Mouse (Mus musculus) hindbrain, embryonic 10.5 days (tissue): Measurements from ENCODE around the gene Per1. TPM values are rescaled to one million over a fixed set of nuclear protein-coding genes. Genes with fewer than 3 reads are reported as not detected.
"Not testable (repeated sequence)": the region's sequence is repeated elsewhere in the genome, so short reads cannot be mapped to it uniquely, and the experiment has no call there.

Experiments
- DNase-seq: peaks from one replicate; pipeline ENCODE4 v3.0.0-alpha.2; 2017; ENCODE audit warnings: low spot score
- H3K27ac ChIP-seq: fragments of 300-500 bp; sonication (generic); 2 replicates; pipeline ENCODE4 v1.5.1; 2016; ENCODE audit warnings: mild to moderate bottlenecking, moderate library complexity
- H3K27me3 ChIP-seq: fragments of 300-500 bp; sonication (generic); 2 replicates; pipeline ENCODE4 v1.6.1; 2016; ENCODE audit warnings: mild to moderate bottlenecking; ENCODE audit not compliant: poor library complexity, insufficient read depth, severe bottlenecking
- H3K36me3 ChIP-seq: fragments of 300-500 bp; sonication (generic); 2 replicates; pipeline ENCODE4 v1.6.1; 2016; ENCODE audit warnings: mild to moderate bottlenecking, moderate library complexity
- H3K4me1 ChIP-seq: fragments of 300-500 bp; sonication (generic); replicated peaks from 2 replicates; pipeline ENCODE4 v1.6.1; 2016; ENCODE audit warnings: mild to moderate bottlenecking
- H3K4me3 ChIP-seq: fragments of 300-500 bp; sonication (generic); 2 replicates; pipeline ENCODE4 v1.5.1; 2016; ENCODE audit warnings: mild to moderate bottlenecking, moderate library complexity
- H3K9me3 ChIP-seq: fragments of 300-500 bp; sonication (generic); 2 replicates; pipeline ENCODE4 v1.6.1; 2016; ENCODE audit warnings: mild to moderate bottlenecking, moderate library complexity
- WGBS: fragments of 180-500 bp; shearing (Covaris S2); methylation state at CpG from one replicate; pipeline ENCODE4 v1.1.7; 2016; 5-methylcytosine and 5-hydroxymethylcytosine counted together
- polyA plus RNA-seq: library from polyadenylated mRNA; unstranded; fragments of >200 nt; fragmentation: Nextera tagmentation; extraction: Ambion mirVana; gene quantifications from 2 replicates; pipeline ENCODE4 v1.2.1, GENCODE M21; 2016

Per1 gene
- polyA plus RNA-seq, 1 experiment from 2014 or later: 9.8 TPM

DNA sequence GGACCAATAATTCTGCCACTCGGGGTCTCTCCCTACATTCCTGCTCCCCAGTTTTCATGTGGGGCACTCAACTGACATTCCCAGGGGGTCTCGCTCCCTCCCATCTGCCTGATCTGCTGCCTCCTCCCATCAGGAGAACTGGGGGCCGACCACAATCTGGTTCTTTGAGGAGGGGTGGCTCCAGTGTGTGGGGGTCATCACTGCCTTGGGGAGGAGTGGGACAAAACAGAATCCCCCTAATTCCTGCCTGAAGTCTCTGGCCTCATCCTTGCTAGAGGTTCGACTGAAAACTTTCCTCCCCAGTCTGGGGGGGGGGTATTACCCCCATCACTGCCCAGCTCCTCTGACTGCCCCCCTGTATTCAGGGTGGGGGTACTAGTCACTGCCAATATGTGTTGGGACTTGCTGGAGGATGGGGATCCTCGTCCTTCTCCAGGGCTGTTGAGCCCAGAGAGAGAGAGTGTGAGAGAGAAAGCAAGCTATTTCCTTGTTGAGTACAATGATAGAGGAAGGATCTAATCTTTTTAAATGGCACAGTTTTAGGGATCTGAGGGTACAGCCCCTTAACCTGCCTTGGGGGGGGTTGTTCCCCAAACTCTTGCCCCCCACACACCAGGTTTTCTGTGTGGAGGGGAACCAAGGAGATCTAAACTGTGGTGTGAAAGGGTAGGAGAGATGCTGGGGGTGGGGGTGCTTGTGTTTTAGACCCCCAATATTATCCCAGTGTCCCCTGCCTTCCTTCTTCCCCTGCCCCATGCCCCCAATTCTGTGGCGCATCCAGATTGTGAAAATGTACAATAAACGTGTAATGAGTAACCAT lies 3.2 kb upstream of the Per1 start:
- Histone ChIP-seq H3K27ac (no peak overlapping the region), H3K4me1 (peaks cover 70% of the 10 kb centered on the region), H3K36me3 (peaks cover 33% of the 10 kb centered on the region), H3K27me3 (no peaks in the 10 kb centered on the region), H3K9me3 (no peaks in the 10 kb centered on the region), H3K4me3 (no peak overlapping the region)
- no peak for DNase-seq
- 64% methylated on average over 7 of the region's 7 CpGs for WGBS

DNA sequence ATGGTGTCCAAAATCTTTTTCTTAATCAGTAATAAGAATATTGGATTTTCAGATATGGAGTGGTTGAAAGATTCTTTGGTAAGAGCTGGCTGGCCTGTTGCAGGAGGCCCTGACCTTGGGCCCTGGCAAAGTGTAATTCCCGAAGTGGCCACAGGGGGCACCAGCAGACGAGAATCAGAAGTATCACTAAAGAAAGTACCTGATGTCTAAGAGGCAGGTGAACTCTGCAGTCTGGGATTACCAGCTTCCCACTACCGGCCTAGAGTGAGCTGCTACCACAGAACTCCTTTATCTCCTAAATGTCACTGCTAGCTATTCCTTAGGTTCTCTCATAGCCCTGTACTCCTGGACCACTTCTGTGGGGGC lies 2.6 kb upstream of the Per1 start:
- no peaks in the 10 kb centered on the region for H3K27me3 ChIP-seq
- H3K36me3 ChIP-seq: peaks cover 33% of the 10 kb centered on the region
- H3K9me3 ChIP-seq: no peaks in the 10 kb centered on the region
- peak; percentile 86 for DNase-seq
- H3K27ac ChIP-seq: no peak overlapping the region
- H3K4me3 ChIP-seq: no peak overlapping the region
- peaks cover 71% of the 10 kb centered on the region for H3K4me1 ChIP-seq
- 8% methylated on average over 3 of the region's 3 CpGs for WGBS

DNA sequence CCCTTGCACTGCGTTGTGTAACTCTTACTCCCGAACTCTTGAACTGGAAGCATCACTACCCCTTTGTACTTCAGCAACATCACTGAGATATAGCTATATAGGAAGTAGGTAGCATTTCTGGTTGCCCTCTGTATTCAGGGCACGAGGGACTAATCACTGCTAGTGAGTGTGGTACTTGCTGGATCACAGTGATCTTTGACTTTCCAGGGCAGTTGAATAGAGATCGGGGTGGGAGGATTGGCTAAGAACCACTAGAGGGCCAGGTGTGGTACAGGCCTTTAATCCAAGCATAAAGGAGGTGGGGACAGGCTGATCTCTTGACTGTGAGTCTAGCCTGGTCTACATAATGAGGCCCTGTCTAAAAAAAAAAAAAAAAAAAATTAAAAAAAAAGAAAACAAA lies 2.1 kb upstream of the Per1 start:
- H3K4me1 ChIP-seq: peaks cover 72% of the 10 kb centered on the region
- DNase-seq: no peak

DNA sequence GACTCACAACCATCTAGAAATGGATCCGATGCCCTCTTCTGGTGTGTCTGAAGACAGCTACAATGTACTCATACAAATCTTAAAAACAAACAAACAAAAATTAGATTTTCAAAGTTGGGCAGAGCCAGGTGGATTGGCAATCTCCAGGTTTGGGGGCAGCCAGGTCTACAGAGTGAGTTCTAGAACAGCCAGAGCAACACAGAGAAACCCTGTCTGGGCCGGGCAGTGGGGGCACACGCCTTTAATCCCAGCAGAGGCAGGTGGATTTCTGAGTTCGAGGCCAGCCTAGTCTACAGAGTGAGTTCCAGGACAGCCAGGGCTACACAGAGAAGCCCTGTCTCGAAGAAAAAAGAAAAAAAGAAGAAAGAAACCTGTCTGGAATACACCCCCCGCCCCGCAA lies 1.2 kb upstream of the Per1 start:
- H3K36me3 ChIP-seq: peaks cover 33% of the 10 kb centered on the region
- not testable (repeated sequence) for H3K27ac ChIP-seq, H3K4me3 ChIP-seq, DNase-seq, H3K9me3 ChIP-seq, H3K27me3 ChIP-seq
- 92% methylated on average over 7 of the region's 7 CpGs for WGBS
- H3K4me1 ChIP-seq: peaks cover 73% of the 10 kb centered on the region

More for the DNA sequence above, 2.1 kb upstream of the Per1 start:
- no peak overlapping the region for H3K4me3 ChIP-seq
- H3K36me3 ChIP-seq: peaks cover 33% of the 10 kb centered on the region
- H3K9me3 ChIP-seq: no peaks in the 10 kb centered on the region
- no peaks in the 10 kb centered on the region for H3K27me3 ChIP-seq
- 91% methylated on average over 4 of the region's 4 CpGs for WGBS
- no peak overlapping the region for H3K27ac ChIP-seq

DNA sequence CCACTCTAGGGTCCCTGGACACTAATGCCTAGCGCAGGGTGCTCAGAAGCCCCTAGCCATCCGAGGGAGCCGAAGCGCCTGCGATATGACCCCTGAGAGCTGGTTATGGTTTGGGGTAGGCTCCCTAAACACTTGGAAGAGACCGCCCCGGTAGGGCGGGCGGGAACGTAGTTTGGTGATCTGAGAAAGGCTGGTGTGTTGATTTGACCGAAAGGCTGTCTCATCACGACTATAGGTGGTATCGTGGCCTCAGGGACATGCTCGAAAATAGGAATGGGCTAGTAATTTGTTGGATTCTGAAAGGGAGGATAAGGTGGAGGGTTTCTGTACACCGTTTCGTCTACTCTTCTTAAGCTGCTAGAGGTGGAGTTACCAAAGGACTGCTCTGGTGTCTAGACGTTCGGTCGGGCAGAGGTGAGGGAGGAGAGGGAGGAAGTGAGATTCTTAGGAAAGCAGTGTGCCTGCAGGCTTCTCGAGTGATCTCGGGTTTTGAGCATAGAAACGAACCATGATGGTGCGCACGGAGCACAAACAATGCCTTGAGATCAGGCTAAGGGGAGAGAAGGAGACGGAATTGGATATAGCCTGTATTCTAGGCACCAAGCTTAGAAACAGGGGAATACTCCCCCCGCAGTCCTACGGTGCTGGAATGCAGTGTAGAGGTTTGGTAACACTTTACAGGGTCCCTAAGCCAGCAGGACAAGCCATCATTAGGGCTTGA lies 654 bp downstream of the Per1 start:
- 4% methylated on average over 27 of the region's 27 CpGs for WGBS
- Histone ChIP-seq H3K4me1 (peaks cover 74% of the 10 kb centered on the region), H3K27ac (peak overlapping the region; percentile 77), H3K9me3 (no peaks in the 10 kb centered on the region), H3K36me3 (peaks cover 22% of the 10 kb centered on the region), H3K27me3 (no peaks in the 10 kb centered on the region), H3K4me3 (peak overlapping the region; percentile 71)
- DNase-seq: no peak

DNA sequence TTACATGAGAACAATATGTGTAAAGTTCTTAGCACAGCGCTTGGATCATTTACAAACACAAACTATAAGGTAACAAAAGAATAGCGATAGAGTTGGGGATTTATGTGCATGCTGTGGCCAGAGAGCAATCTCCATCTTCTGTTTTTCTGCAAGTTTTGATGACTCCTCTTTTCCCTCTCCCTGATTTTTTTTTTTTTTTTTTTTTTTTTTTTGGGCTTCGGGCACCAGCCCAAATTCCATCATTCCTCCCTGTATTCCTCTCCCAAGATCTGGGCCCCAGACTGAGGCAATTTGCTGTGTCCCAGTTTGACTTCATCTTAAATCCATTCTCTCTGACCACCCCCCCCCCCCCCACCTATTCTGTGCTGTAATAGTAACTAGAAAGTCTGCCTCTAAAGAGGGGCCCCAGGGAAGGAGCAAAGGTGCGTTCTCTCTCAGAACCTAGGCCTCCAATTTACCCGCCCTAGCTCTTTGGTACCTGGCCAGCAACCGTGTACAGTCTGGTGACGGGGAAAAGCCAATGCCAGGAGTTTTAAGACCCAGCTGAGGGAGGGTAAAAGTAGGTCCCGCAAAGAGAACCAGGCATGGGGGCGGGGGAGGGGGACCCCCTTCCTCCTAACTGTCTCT lies 1.5 kb downstream of the Per1 start:
- DNase-seq: no peak
- Histone ChIP-seq H3K4me3 (peak overlapping the region; percentile 71), H3K27ac (peak overlapping the region; percentile 85), H3K9me3 (no peaks in the 10 kb centered on the region), H3K27me3 (no peaks in the 10 kb centered on the region), H3K36me3 (peaks cover 22% of the 10 kb centered on the region), H3K4me1 (peaks cover 75% of the 10 kb centered on the region)
- 18% methylated on average over 9 of the region's 9 CpGs for WGBS

DNA sequence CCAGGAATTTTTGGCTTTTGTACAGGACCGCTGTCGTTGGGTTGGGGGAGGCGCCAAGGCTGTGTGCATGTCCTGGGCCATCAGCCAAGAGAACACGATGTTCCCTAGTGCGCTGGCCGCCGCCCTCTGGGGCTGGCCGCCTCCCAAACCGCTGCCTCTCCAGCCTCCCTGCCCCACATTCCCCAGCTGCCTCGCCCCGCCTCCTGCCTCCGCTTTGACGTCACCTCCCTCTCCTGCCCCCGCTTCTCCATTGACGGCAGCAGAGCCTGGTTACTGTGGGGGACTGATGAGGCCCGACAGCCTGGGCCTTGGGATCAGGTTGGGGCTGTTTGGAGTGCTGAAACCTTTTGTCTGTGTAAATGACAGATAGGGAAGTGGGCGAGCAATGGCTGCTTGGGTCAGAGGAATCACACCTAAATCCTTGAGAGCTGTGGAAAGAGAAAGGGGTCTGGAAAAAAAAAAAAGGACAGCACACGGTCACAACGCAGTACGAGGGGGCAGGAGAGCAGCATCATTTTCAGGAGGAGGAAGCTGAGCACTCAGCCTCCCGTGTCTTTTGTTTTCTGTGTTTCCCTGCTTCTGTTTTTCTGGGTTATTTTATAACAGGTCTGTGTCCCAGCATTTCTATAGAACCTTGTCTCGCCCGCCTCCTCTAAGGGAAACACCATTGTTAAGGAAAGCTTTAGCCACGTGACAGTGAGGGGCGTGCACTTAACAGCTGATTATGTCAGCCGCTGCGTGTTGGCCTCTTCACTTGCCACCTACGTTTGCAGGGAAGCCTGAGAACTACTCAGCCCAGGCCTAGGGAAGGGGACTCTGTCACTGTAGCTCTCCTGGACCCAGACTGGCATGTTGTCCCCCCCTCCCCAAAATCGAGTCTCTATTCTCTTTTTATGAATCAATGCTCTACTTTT lies 2.2 kb downstream of the Per1 start:
- peak overlapping the region; percentile 71 for H3K4me3 ChIP-seq
- H3K4me1 ChIP-seq: peaks cover 71% of the 10 kb centered on the region
- H3K9me3 ChIP-seq: no peaks in the 10 kb centered on the region
- H3K36me3 ChIP-seq: peaks cover 22% of the 10 kb centered on the region
- H3K27ac ChIP-seq: peak overlapping the region; percentile 85
- 3% methylated on average over 29 of the region's 29 CpGs for WGBS
- DNase-seq: peak; percentile 81
- no peaks in the 10 kb centered on the region for H3K27me3 ChIP-seq

DNA sequence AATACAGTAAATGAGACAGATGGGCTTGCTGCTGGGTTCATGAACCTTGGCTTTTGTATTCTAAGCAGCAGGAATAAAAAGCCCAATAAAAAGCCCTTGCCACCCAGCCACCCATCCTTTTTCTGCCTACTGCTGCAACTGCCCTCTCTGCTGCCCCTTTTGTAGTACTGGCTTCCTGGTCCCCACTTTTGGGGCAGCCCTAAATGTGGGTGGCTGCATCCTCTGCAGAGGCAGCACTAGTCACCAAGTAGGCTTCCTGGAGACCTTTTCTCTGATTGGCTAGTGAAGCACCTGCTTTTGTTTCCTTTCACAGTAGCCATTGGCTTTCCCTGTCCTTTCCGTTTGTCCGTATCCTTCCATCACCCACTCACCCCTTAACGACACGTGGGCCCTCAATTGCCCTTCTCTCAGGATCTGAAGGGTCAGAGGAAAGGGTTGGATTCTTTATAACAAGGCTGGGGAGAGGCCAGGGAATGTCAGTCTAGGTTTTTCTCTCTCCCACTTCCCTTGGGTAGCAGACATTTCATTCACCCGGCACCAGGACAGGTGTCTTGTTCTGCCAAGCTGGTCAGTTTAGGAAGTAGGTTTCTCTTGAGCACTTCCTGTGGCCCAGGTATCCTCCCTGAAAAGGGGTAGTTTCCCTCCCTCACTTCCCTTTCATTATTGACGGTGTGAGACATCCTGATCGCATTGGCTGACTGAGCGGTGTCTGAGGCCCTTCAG lies 3.2 kb downstream of the Per1 start:
- Histone ChIP-seq H3K4me3 (peak overlapping the region; percentile 71), H3K9me3 (no peaks in the 10 kb centered on the region), H3K27ac (peak overlapping the region; percentile 85), H3K4me1 (peaks cover 71% of the 10 kb centered on the region), H3K27me3 (no peaks in the 10 kb centered on the region), H3K36me3 (peaks cover 27% of the 10 kb centered on the region)
- 31% methylated on average over 8 of the region's 8 CpGs for WGBS
- DNase-seq: no peak

DNA sequence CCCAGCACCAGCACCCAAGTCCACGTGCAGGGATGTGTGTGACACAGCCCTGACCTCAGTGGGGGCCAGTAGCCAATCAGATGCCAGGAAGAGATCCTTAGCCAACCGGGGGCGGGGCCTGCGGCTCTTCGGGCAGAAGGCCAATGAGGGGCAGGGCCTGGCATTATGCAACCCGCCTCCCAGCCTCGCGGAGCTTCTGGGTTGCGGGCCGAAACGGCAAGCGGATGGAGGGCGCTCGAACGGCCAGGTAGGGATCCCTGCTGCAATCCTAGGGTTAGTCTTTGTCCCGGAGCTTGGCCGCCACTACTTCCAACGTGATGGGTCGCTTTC lies 3.7 kb downstream of the Per1 start:
- Histone ChIP-seq H3K9me3 (no peaks in the 10 kb centered on the region), H3K27me3 (no peaks in the 10 kb centered on the region), H3K4me3 (peak overlapping the region; percentile 71), H3K27ac (peak overlapping the region; percentile 80), H3K36me3 (peaks cover 32% of the 10 kb centered on the region), H3K4me1 (peaks cover 71% of the 10 kb centered on the region)
- DNase-seq: peak; percentile 93
- under 1% methylated on average over 19 of the region's 19 CpGs for WGBS

DNA sequence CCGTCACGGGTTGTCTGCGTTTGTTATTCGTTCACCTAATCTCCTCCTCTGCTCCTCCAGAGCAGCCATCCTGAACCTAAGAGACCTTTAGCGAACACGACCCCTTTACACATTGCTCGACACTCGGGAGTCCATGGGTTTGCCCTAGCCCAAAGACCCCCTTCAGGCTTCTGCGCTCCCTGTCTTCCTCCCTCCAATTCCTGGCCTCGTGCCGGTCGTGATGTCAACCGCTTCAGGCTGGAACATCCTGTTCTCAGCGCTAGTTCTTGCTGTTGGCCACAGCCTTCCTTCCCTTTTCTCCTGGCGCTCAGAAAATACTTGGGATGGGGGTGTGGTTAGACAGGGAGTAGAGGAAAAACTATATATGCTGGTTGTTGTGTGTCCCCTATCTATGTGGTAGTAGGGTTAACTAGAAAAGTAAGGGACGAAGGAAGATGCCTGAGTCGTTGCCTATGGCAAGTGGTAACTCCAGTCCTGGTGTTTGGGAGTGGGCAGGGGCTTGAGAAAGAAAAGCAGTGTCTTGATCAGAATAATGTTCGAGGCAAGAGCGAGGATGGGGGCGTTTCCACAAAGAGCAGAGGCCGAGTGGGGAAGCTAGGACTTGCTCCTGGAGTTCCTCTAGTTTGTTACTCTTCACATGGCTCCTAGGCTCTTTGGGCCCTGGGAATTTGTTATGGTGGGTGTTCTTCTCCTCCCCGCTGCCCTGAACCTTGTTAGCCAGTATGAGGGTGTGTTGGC lies 4.3 kb downstream of the Per1 start:
- DNase-seq: no peak
- H3K9me3 ChIP-seq: no peaks in the 10 kb centered on the region
- under 1% methylated on average over 22 of the region's 22 CpGs for WGBS

DNA sequence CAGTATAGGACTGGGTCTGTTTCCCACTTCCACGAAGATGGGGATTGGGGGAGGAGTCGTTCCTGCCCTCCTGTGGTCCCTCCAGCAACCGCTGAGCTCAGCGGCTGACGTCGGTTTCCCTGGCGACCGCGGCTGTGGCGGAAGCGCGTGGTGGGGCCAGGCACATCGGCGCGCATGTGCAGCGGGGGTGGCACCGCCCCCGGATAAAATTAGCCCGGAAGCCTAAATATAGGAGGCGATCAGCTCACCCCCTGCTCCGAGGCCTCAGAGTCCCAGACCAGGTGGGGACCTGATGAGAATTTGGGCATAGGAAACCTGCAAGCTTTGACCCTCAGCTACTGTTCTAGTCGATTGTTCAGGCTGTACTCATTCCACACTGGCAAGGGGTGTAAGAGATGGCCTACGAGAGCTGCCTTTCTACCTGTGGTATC lies 4.9 kb downstream of the Per1 start:
- no peaks in the 10 kb centered on the region for H3K27me3 ChIP-seq
- 1% methylated on average over 23 of the region's 23 CpGs for WGBS
- peak overlapping the region; percentile 71 for H3K4me3 ChIP-seq
- no peaks in the 10 kb centered on the region for H3K9me3 ChIP-seq
- peaks cover 64% of the 10 kb centered on the region for H3K4me1 ChIP-seq
- peak; percentile 88 for DNase-seq
- peaks cover 44% of the 10 kb centered on the region for H3K36me3 ChIP-seq
- H3K27ac ChIP-seq: peak overlapping the region; percentile 80

More for the DNA sequence above, 4.3 kb downstream of the Per1 start:
- Histone ChIP-seq H3K36me3 (peaks cover 38% of the 10 kb centered on the region), H3K27ac (peak overlapping the region; percentile 80), H3K4me1 (peaks cover 66% of the 10 kb centered on the region), H3K4me3 (peak overlapping the region; percentile 71), H3K27me3 (no peaks in the 10 kb centered on the region)
